Mouse (Mus musculus): ENCODE results near the gene Abcb9.

DNA sequence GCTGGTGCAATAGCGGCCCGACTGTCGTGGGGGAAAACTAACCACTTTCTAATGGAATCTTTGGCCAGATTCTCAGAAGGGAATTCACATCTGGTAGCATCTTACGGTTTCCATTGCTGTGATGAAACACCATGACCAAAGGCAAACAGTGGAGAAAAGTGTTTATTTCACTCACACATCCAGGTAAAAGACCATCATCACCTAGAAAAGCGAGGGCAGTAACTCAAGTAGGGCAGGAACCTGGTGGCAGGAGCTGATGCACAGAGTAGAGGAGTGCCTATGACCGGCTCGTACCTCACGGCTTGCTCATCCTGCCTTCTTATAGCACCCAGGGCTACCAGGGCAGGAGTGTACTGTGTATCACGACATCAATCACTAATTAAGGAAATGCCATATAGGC is 8.0 kb upstream of the Abcb9 start:
- no peak for TF ChIP-seq CTCF (IDR thresholded peaks at IDR 0.05; ENCODE audit: control insufficient read depth, insufficient read depth, insufficient read length)
- TF ChIP-seq USF1 (IDR thresholded peaks at IDR 0.05; ENCODE audit: low read depth): no peak
- no peak for TF ChIP-seq MAX (IDR thresholded peaks at IDR 0.05)
- TF ChIP-seq MYOG (IDR thresholded peaks at IDR 0.05; ENCODE audit: control insufficient read depth, extremely low read depth, insufficient read length): no peak
- TF ChIP-seq FOSL1 (IDR thresholded peaks at IDR 0.05; ENCODE audit: insufficient read depth, low read length, poor library complexity, severe bottlenecking): no peak
- TF ChIP-seq CEBPB (IDR thresholded peaks at IDR 0.05; ENCODE audit: low read depth): no peak

Measured in C2C12 (cell line).